Mouse (Mus musculus): Measurements from ENCODE around the gene Cnp. TPM values are rescaled to one million over a fixed set of nuclear protein-coding genes. Genes with fewer than 3 reads are reported as not detected.
"Not testable (repeated sequence)": the region's sequence is repeated elsewhere in the genome, so short reads cannot be mapped to it uniquely, and the experiment has no call there.

Cnp gene
- polyA plus RNA-seq, 1 experiment from 2014 or later = 19.7 TPM

DNA sequence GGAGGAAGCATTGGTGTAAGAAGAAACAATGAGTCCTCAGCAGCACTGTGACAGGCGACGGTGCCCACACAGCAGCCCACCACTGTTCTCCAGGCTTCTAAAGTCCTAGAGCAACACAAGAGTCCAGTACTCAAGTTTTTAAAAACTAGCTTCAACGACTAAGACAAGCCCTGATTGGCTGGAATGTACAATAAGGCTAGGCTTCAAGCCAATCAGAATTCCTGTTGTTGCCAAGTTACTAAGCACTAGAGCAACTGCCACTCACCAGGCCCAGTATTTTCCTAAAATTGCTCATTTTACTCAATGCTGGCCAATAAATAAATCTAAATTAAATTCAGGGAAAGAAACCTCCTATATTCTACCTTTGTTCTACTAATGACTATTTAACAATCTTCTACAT is 38.5 kb downstream of the Cnp start:
- Histone ChIP-seq H3K4me3 (no peak overlapping the region), H3K4me1 (peaks cover 9% of the 10 kb centered on the region), H3K27me3 (no peaks in the 10 kb centered on the region), H3K9me3 (no peaks in the 10 kb centered on the region), H3K36me3 (peaks cover 12% of the 10 kb centered on the region), H3K27ac (replicated peaks) (no peak overlapping the region), H3K9ac (replicated peaks) (no peak overlapping the region), H3K4me2 (replicated peaks) (no peak overlapping the region)
- ATAC-seq (ENCODE audit: low FRiP score, low read depth) = no peak
- 90% methylated on average over 3 of the region's 3 CpGs for WGBS

DNA sequence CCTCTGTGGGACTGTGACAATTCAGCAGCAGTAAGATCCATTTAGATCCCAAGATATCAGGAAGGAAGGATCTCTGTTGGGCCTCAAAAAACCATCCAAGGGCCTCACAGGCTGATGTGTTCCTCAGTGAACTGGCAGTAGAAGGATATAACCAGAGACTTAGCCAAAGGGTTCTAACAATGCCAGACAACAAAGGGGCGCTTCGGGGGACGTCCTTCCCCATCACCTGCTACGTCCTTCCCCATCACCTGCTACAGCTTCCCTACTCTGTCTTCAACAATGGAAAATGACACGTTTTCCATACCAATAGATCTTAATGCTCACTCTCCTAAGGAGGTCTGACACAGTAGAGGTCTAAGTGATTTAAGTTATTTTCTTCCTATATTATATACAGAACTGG is 41.6 kb downstream of the Cnp start:
- no peak for ATAC-seq (ENCODE audit: low FRiP score, low read depth)
- H3K4me1 ChIP-seq = peaks cover 20% of the 10 kb centered on the region
- WGBS = 88% methylated on average over 5 of the region's 5 CpGs
- no peak overlapping the region for H3K4me2 ChIP-seq (replicated peaks)
- H3K36me3 ChIP-seq = 0 out of 2 replicates have a peak, but pooled peaks cover 5% of the 10 kb centered on the region
- no peak overlapping the region for H3K9ac ChIP-seq (replicated peaks)
- no peaks in the 10 kb centered on the region for H3K9me3 ChIP-seq
- no peak overlapping the region for H3K27ac ChIP-seq (replicated peaks)
- no peak overlapping the region for H3K4me3 ChIP-seq
- H3K27me3 ChIP-seq = no peaks in the 10 kb centered on the region

DNA sequence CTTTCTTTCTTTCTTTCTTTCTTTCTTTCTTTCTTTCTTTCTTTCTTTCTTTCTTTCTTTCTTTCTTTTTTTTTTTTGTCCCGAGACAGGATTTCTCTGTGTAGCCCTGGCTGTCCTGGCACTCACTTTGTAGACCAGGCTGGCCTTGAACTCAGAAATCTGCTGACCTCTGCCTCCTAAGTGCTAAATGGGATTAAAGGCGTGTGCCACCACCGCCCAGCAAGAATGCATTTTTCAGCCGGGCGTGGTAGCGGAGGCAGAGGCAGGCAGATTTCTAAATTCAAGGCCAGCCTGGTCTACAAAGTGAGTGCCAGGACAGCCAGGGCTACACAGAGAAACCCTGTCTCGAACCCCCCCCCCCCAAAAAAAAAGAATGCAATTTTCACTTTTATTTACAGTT is 42.1 kb downstream of the Cnp start:
- H3K9me3 ChIP-seq; H3K27me3 ChIP-seq; H3K9ac ChIP-seq (replicated peaks); H3K36me3 ChIP-seq; H3K4me3 ChIP-seq; H3K27ac ChIP-seq (replicated peaks); H3K4me2 ChIP-seq (replicated peaks); ATAC-seq (ENCODE audit: low FRiP score, low read depth): not testable (repeated sequence)
- H3K4me1 ChIP-seq = peaks cover 20% of the 10 kb centered on the region
- 92% methylated on average over 7 of the region's 7 CpGs for WGBS

DNA sequence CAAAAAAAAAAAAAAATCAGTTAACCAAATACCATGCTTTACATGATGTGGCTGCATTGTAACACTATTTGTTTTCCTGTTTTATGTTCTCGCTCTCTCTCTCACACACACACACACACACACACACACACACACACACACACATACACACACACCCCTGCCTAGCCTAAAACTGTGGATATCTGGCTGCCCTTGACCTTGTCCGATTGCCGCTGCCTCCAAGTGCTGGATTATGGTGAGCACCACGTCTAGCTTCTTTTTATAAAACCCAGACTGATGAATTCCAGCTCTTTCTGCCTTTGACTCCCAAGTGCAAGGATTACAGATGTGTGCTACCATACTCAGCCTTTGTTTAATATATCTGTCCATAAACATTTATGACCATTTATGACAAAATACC is 42.8 kb downstream of the Cnp start:
- 88% methylated on average over 4 of the region's 4 CpGs for WGBS
- ATAC-seq (ENCODE audit: low FRiP score, low read depth) = no peak
- H3K9me3 ChIP-seq = no peaks in the 10 kb centered on the region
- H3K36me3 ChIP-seq = 0 out of 2 replicates have a peak, but pooled peaks cover 5% of the 10 kb centered on the region
- H3K9ac ChIP-seq (replicated peaks) = no peak overlapping the region
- H3K27me3 ChIP-seq = no peaks in the 10 kb centered on the region
- no peak overlapping the region for H3K27ac ChIP-seq (replicated peaks)
- peaks cover 20% of the 10 kb centered on the region for H3K4me1 ChIP-seq
- peak overlapping the region; percentile 88 for H3K4me2 ChIP-seq (replicated peaks)
- H3K4me3 ChIP-seq = 0 out of 2 replicates have a peak overlapping the region, but pooled peaks have one; percentile 73

DNA sequence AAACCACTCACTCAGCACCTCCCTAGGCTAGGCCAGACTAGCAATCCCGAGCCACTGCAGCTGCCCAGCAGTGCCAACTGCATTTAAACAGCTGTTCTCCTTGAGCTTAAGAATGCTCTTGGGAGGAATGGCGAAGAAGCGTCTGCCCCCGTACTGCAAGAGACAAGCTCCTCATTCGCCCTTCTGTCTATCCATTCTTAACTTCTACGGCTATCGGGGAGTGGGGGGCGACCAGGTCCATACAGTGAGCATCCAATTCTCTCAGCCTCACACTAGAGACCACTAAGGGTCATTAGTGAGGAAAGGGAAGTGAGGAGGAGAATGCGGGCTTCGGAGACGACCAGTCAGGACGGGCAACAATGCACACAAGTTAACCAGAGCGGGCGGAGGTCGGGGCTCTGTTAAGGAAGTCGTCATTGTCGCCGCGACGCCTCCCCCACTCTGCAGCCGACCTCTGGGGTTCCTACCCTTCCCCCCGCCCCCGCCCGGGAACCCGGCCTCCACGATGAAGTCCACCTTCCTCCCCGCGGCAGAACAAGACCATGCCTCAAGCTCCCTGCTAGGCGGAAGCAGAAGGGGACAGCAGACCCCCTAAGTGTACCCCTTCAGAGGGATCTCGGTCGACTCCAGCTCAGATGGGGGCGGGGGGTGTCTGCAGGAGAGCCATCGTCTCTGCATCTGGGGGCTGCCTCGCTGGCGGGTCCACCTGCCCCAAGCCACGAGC is 44.2 kb downstream of the Cnp start, which contains the start of gene Nkiras2:
Gene Nkiras2, plus strand, starts transcription at position 484 of the 724 bp plus-strand sequence.
- H3K9me3 ChIP-seq = no peaks in the 10 kb centered on the region
- peak within 1 kb of the TSS; percentile 88 for H3K4me2 ChIP-seq (replicated peaks)
- peaks cover 27% of the 10 kb centered on the region for H3K4me1 ChIP-seq
- H3K27me3 ChIP-seq = no peaks in the 10 kb centered on the region
- under 1% methylated on average over 36 of the region's 36 CpGs for WGBS
- 0 out of 2 replicates have a peak, but pooled peaks cover 5% of the 10 kb centered on the region for H3K36me3 ChIP-seq
- peak; percentile 72 for ATAC-seq (ENCODE audit: low FRiP score, low read depth)
- peak within 1 kb of the TSS; percentile 84 for H3K9ac ChIP-seq (replicated peaks)
- peak within 1 kb of the TSS; percentile 73 for H3K4me3 ChIP-seq
- H3K27ac ChIP-seq (replicated peaks) = peak within 1 kb of the TSS; percentile 90

DNA sequence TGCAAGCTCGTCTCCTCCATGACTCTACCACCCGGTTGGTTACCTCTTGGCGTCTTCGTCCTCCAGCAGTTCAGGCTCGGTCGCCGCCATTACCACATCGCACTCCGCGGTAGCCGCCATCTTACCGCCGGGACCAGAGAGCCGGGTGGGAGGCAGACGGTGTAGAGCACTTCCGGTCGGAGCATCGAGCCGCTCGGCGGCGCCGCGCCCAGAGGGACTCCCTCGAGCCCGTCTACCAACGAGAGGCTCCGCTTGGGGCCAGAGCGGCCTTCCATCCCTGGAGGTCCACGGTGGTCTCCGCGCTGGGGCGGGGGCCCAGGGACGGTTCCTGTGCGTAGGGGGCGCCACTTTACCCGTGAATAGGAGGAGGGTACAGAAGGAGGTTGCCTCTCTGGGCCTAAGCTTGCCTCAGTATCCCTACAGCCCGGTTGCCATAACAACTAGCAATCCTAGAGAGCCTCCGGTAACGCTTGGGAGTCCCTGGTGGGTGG is 44.8 kb downstream of the Cnp start:
- Histone ChIP-seq H3K9ac (replicated peaks) (peak overlapping the region; percentile 84), H3K9me3 (no peaks in the 10 kb centered on the region), H3K4me3 (peak overlapping the region; percentile 73), H3K36me3 (peaks cover 8% of the 10 kb centered on the region; the same call in 1 of the 2 replicates), H3K27me3 (no peaks in the 10 kb centered on the region), H3K27ac (replicated peaks) (peak overlapping the region; percentile 90), H3K4me2 (replicated peaks) (peak overlapping the region; percentile 88), H3K4me1 (peaks cover 33% of the 10 kb centered on the region)
- ATAC-seq (ENCODE audit: low FRiP score, low read depth) = peak; percentile 97
- under 1% methylated on average over 40 of the region's 40 CpGs for WGBS

DNA sequence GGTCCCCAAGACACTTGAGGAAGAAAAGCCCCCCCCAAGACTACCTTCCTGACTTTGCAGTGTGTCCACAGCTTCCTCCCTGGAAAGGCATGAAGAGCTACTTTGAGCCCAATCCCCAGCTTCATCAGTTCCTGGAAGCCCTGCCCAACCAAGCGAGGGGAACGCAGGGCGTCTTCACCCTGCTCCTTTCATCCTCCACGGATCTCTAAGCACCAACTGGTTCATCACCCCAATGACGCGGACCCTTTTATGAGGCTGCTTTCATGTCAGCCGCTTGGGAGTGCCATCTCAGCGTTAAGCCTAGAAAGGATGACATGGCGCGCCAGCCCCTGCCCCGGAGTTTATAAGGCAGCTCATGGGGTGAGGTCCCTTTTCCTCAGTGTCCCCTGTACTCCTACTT is 45.3 kb downstream of the Cnp start, which contains the start of gene Dnajc7:
Gene Dnajc7, minus strand, starts transcription at position 187 of the 400 bp plus-strand sequence.
- peaks cover 33% of the 10 kb centered on the region for H3K4me1 ChIP-seq
- ATAC-seq (ENCODE audit: low FRiP score, low read depth) = no peak
- WGBS = 3% methylated on average over 11 of the region's 11 CpGs
- H3K9ac ChIP-seq (replicated peaks) = peak within 1 kb of the TSS; percentile 84
- no peaks in the 10 kb centered on the region for H3K27me3 ChIP-seq
- peak within 1 kb of the TSS; percentile 90 for H3K27ac ChIP-seq (replicated peaks)
- H3K9me3 ChIP-seq = no peaks in the 10 kb centered on the region
- H3K36me3 ChIP-seq = peaks cover 13% of the 10 kb centered on the region
- H3K4me2 ChIP-seq (replicated peaks) = peak within 1 kb of the TSS; percentile 88
- peak within 1 kb of the TSS; percentile 73 for H3K4me3 ChIP-seq

DNA sequence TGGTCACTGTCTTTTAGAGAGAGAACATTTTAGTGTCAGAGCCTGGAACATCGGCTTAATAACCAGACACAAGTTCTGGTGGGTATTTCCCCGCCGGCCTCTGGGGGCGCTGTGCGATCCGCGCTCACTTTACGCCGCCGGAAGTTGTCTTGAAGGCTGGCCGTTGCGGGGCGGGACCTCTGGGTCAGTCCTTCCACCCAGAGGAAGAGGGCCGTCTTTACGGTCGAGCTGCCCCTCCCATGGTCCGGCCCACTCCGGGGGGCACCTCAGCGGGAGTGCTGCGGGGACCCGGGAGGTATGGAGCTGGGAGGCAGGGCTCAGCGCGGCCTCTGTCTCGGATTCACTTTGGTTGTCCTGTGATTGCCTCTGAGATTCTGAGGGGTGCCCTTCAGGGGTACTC is 48.0 kb downstream of the Cnp start:
- peaks cover 30% of the 10 kb centered on the region for H3K36me3 ChIP-seq
- peak overlapping the region; percentile 85 for H3K9ac ChIP-seq (replicated peaks)
- no peaks in the 10 kb centered on the region for H3K27me3 ChIP-seq
- H3K4me3 ChIP-seq = peak overlapping the region; percentile 87
- peak overlapping the region; percentile 78 for H3K27ac ChIP-seq (replicated peaks)
- H3K4me2 ChIP-seq (replicated peaks) = peak overlapping the region; percentile 77
- no peaks in the 10 kb centered on the region for H3K9me3 ChIP-seq
- peaks cover 29% of the 10 kb centered on the region for H3K4me1 ChIP-seq
- peak; percentile 32; the same call in 1 of the 2 replicates for ATAC-seq (ENCODE audit: low FRiP score, low read depth)
- WGBS = 0% methylated on average over 24 of the region's 24 CpGs

GRCm38 (mm10) chr11:100623867-100624266 is 49.2 kb downstream of the Cnp start:
- H3K9ac ChIP-seq (replicated peaks) = peak overlapping the region; percentile 85; the same call in 1 of the 2 replicates
- no peaks in the 10 kb centered on the region for H3K9me3 ChIP-seq
- H3K36me3 ChIP-seq = peaks cover 30% of the 10 kb centered on the region
- H3K4me2 ChIP-seq (replicated peaks) = peak overlapping the region; percentile 77
- peaks cover 24% of the 10 kb centered on the region for H3K4me1 ChIP-seq
- no peak for ATAC-seq (ENCODE audit: low FRiP score, low read depth)
- peak overlapping the region; percentile 87 for H3K4me3 ChIP-seq
- 65% methylated on average over 5 of the region's 5 CpGs for WGBS
- H3K27me3 ChIP-seq = no peaks in the 10 kb centered on the region
- H3K27ac ChIP-seq (replicated peaks) = no peak overlapping the region

DNA sequence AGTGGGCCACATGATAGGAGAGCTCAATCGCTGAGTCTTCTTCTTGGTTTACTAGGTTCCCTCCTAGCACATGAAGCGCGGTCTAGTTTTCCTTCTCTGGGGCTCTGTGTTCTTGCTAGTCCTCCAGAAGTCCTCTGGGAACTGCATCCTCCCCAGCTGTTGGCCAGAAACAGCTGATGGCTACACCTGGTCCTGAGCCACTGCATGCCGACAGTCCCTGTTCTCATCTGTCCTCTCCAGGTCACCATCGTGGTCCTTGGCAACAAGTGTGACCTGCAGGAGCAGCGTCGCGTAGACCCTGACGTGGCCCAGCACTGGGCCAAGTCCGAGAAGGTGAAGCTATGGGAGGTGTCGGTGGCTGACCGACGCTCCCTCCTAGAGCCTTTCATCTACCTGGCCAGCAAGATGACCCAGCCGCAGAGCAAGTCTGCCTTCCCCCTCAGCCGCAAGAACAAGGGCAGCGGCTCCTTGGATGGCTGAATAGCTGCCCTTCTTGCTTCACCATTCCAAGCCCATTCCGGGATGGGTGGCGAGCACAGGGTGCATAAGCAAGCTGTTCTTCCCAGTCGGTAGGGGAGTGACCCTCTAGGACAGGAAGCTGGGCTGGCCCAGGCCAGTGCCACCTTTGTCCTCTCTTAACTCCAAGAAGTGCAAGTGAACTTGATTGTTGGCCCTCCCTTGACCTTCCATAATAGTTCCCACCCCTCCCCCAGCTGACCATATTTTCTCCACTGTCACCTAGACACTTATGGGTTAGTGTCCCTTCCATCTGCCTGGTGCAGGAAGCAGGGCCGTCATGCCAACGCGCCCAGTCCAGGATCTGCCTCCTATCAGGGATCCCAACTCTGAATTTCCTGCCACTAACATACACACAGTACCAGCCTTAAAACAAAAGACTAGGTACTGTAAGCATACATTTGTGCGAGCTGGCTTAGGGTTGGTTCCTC is 51.3 kb downstream of the Cnp start:
- Histone ChIP-seq H3K4me2 (replicated peaks) (no peak overlapping the region), H3K27me3 (0 out of 2 replicates have a peak, but pooled peaks cover 6% of the 10 kb centered on the region), H3K9me3 (no peaks in the 10 kb centered on the region), H3K4me1 (peaks cover 23% of the 10 kb centered on the region), H3K27ac (replicated peaks) (no peak overlapping the region), H3K4me3 (no peak overlapping the region), H3K36me3 (peaks cover 30% of the 10 kb centered on the region), H3K9ac (replicated peaks) (no peak overlapping the region)
- no peak for ATAC-seq (ENCODE audit: low FRiP score, low read depth)
- 91% methylated on average over 23 of the region's 23 CpGs for WGBS

- 31% methylated on average over 9 of the region's 9 CpGs for WGBS
- H3K4me2 ChIP-seq (replicated peaks) = no peak overlapping the region
- H3K4me3 ChIP-seq = no peak overlapping the region
- ATAC-seq (ENCODE audit: low FRiP score, low read depth) = no peak
- peaks cover 23% of the 10 kb centered on the region for H3K4me1 ChIP-seq
- 0 out of 2 replicates have a peak, but pooled peaks cover 6% of the 10 kb centered on the region for H3K27me3 ChIP-seq
- H3K9ac ChIP-seq (replicated peaks) = no peak overlapping the region
- peaks cover 30% of the 10 kb centered on the region for H3K36me3 ChIP-seq
- no peaks in the 10 kb centered on the region for H3K9me3 ChIP-seq
- no peak overlapping the region for H3K27ac ChIP-seq (replicated peaks)
Measured at GRCm38 (mm10) chr11:100626701-100627195, 52.0 kb downstream of the Cnp start.

All from midbrain, embryonic 12.5 days (tissue).